Mouse (Mus musculus): ENCODE measurements at regions not wholly inside any gene's neighbourhood (a gene's known extent, or its start where the extent isn't known, plus 50 kb on each side); places are given as distances from the start of the nearest gene placed in this dataset.

- peak; percentile 2 for DNase-seq (ENCODE audit: extremely low read depth, low read depth)
Observed at GRCm38 (mm10) chrX:133787112-133787511, 63.7 kb upstream of the Tnmd start.

DNA sequence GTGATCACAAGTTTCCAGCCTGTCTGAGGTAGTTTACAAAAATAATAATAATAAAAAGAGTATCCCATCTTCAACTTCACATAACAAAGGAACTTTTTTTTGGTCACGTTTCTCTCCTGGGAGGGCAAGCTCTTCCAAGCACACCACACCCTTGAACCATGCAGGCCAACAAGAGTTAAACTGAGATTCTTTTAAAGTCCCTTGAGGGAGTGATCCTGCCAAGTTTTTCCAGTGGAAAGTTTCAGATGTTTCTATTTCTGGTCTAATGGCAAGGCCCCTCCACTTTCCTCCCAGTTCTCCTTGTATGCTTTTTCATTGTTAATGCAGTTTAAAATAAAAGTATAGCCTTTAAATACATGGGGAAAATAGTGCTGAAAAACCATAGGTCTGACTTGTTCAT lies 65.2 kb upstream of the Pcdh19 start:
- no peak for DNase-seq (ENCODE audit: extremely low read depth, low read depth)

GRCm38 (mm10) chrX:133752232-133752631 lies 63.4 kb upstream of the Pcdh19 start:
- no peak for DNase-seq (ENCODE audit: extremely low read depth, low read depth)

GRCm38 (mm10) chrX:133743446-133743845 lies 54.7 kb upstream of the Pcdh19 start:
- DNase-seq (ENCODE audit: extremely low read depth, low read depth) = no peak

DNA sequence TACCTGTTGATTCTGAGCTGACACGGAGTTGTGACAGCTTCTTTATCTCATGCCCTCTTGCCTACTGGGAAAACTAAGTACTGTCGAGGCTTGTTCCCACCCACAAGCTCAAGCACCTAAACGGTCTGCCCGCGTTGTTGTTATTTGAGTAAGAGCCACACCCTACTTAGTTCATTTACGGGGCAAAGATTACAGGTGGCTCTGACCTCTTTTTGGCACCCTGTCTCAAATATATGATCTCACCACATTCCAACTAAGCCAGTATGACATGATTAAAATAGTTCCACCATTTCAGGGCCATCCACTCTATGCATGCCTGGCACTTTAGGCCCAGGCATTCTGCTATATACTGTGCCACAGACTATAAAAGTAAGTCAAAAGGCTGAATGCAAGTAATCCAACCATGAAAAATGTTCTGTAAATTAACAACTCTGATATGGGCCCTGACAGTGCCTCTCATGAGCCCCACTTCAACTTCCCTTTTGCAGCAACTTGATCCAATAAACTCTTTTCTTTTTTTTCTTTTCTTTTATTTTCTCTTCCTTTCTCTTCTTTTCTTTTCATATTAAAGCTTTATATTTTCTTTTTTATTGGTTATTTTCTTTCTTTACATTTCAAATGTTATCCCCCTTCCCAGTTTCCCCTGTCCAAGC lies 50.3 kb upstream of the Pcdh19 start:
- no peak for DNase-seq (ENCODE audit: extremely low read depth, low read depth)
